Mouse (Mus musculus) cerebellum, postnatal 10 days (tissue): Measurements from ENCODE around the gene Svbp.

Experiments
- DNase-seq, 2 experiments: peaks; one replicate each; pipeline ENCODE4 v3.0.0; 2021; ENCODE audit warnings: mixed read lengths in 2 of 2

The Svbp gene

DNA sequence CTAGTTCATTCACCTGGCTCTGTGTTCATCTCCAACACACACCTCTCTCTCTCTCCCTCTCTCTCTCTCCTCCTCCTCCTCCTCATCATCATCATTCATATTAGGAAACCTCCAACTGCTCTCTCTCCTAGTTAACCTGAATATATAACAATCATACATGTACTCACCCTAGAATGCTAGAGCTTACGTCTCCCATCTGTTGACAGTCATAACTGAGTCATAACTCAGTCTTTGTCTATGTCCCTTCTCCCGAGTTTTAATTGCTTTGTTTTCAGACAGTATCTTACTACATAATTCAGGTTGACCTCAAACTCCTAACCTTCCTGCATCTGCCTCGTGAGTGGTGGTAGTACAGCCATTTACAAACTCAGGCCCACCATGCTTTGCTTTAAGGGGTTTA, 3.8 kb upstream of the Svbp start:
- no peak for DNase-seq

DNA sequence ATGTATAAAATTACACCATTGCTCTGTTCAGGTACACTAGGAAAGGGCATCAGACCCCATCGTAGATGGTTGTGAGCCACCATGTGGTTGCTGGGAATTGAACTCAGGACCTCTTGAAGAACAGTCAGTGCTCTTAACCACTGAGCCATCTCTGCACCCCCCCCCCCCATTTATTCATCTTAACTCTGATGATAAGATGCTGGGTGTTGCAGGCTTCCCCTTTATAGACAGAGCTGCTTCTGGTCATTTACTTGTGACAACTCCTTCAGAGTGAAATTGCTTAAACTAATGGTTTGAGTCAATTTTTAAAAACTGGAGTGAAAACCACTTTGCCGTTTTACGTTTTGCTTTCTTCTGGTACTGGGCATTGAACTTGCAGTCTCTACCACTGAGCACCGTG, 2.3 kb upstream of the Svbp start:
- no peak for DNase-seq

DNA sequence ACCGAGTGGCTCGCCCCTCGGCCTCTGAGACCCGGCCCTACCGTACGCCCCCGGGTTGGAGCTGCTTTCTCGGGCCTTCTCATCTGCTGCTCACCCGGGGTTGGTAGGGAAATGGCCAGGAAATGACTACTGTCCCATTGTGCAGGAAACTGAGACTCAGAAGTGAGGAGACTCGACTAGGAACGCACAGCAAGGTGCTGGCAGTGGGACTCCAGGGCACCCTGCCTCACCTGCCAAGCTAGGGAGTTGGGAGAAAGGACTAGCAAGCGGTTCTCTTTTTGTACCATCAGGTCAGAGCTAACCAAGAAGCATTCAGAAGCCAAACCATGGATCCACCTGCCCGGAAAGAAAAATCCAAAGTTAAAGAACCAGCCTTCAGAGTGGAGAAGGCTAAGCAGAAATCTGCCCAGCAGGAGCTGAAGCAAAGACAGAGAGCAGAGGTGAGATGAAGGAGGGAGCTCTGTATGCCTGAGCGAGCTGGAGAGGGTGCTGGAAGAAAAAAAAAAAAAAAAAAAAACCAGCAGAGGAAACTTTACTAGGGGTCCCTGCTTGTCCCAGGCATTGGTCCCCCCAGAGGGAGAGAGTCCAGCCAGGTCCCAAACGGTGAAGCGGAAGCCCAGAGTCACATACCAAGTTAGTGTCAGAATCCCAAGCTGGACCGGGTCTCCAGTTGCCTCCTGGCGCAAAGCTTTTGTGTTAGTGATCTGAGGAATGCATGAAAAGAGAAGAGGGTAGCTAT, 645 bp downstream of the Svbp start:
- no peak for DNase-seq

DNA sequence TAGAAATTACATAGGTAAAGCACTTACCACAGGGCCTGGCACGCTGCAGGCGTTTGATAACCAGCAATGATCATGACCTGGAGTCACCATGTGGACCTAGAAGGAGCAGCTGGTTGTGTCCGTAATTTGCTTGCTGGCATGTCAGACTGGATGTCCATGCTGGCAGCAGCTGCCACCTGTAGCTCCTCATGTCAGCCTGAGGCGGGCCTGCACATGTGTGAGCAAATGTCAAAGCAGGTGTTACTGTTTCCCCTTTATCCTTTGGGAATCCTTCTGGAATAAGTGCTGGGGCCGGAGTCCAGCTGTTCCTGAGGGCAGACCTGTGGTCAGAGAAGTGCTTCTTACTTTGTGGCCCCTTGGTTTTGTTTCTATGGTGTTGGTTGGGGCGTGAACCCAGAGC, 3.0 kb downstream of the Svbp start:
- peak; percentile 26 to 31 for DNase-seq

DNA sequence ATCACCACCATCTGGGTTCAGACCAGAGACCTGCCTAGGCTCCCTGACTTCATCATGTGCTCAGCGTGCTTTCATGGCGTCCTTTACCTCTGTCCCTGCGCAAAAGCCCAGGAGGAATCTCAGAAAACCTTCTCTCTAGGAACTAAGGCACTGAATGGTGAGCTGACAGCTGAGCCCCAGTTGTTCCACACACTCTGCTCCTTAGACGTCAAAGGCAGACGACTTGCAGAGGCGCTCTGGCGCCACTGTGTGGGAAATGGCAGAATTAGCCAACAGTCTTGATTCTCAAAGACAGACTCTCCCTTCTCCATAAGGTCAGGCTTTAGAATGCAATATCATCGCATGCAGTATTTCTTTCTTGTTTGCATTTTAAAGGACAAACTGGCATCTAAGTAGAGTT, 9.6 kb downstream of the Svbp start:
- DNase-seq, result peak; percentile 72 to 74

DNA sequence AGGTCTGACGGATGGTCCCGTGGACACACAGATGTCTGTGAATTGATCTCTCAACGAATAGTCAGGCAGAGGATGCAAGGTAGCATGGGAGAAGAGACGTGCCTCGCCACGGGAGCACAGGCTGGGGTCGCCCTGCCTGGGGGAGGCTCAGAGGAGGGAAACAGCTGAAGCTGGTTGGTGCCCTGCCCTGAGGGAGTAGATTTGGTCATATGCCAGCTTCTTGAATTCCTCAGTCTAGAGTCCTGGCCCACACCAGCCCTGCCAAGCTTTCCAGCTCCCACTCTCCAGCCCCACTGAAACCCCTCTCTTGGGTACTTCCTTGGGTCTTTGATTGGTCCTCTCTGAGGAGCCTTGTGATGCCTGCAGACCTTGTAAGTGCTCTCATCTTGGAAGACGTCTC, 21.6 kb downstream of the Svbp start:
- no peak for DNase-seq

DNA sequence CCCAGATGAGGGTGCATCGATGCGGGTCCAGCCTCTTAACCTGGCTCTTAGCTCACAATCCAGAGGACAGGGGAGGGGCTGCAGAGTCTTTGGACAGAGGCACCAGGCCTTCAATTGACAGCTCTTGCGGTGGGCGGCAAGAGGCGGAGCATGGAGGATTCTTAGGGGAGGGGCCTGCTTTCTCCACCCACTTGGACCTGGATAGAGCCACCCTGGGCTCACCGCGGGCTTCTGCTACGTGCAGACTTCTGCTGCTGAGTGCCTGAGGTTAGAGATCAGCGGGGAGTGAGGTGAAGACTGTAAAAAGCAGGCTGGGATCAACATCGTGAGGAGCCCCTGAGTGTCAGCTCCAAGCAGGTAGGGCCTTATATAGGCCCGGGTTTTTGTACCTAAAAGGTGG, 23.1 kb downstream of the Svbp start, which contains the start of gene Tmem269:
TSS of gene Tmem269 (minus strand) at position 49 of the 400 bp plus-strand sequence.
- DNase-seq, result no peak

DNA sequence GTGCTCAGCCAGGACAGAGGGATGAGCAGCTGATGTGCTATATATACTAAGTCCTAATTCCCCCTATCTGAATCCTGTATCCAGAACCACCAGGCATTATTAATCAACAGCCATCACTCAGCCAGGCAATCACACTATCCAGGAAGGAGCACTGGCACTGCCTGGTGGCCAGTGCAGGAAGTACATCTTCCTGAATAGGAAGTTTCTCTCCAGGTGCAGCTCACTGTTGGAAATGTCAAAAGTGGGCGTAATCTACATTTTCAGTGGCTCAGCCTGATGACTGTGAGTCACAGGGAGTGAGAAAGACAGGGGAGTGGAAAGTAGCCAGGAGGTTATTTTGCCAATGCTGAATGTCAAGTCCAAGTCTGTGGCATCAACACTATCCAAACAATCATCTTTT, 28.6 kb downstream of the Svbp start:
- DNase-seq, result peak; percentile 39 to 49

DNA sequence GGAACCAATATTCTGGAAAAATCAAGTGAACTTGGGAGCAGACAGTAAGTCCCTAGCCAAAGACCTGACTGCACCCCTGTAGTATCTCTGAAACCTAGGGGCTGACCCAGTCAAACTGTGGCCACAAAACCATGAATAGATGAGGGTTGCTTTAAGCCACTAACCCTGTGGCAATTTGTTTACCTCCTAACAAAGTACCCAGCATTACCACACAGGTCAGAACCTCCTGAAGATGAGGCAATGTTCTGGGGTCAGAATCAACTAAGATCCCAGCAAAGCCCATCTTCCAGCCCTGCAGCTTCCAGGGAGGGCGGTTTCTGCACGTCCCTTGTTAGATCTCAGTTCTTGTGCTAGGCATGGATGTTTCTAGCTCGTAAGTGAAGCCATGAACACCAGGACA, 29.4 kb downstream of the Svbp start:
- no peak for DNase-seq

DNA sequence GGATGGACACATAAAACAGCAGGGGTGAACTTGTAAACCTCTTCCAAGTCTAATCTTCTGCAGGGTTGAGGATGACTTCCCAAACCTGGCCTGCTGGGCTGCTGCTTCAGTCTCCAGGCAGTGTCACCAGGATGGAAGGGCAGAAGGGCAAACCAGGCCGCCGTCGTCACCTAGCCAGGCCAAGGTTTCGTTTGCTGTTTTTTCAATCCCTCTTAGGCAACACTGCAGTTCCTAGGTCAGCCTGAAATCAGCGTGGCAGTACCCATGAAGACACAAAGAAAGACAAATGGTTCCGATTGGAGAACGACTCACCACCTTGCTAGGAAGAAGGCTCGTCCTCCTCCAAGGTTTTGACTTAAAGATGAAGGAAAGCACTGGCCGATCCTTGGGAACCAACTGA, 30.6 kb downstream of the Svbp start:
- DNase-seq, result no peak

DNA sequence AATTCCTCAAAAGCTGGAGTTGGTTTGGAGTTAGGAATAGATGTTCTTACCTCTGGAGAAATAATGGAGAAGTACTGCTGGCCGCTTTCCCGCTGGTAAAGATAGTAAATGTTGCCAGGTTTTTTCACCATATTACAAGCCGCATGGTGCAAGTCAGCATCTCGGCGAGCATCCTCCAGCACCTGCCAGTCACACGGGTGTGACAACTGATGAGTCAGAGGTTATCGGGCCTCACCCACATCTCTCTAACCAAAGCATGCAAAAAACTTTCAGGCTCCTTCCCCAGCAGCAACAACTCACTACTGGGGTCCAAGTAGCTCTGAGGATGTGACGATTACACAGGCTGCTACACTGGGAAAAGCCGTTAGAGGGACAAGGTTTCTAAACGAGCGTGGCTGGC, 31.6 kb downstream of the Svbp start:
- no peak for DNase-seq

DNA sequence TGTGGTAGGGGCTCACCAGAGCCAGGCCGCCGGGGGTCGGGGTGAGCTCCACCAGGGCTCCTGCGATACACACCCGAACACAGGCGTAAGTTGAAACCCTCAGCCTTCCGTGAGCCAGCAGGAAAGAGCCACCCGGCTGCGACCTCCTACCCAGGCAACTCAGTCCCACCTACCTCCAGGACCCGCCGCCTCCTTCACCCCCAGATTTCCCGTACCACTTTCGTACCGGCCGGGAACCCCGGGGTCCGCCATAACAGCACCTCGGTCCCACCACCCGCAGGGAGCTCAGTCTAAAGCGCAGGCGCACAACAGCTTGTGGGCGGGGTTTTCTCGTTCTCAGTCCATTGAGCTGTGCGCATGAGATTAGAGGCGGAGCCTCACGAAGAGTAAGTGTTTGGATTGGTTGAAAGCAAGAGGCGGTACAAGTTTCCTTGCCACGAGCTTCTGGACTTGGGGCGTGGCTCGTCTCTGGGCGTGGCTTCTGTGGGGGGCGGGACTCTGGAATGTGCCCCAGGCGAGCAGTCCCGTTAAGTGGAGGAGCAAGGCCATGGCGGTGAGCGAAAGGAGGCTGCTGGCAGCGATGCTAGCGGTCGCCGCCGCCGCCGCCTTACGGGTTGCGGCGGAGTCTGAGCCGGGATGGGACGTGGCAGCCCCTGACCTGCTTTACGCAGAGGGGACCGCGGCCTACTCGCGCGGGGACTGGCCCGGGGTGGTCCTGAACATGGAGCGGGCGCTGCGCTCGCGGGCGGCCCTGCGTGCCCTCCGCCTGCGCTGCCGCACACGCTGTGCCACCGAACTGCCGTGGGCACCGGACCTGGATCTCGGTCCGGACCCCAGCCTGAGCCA, 37.5 kb downstream of the Svbp start, which contains the start of the genes AU022252 and P3h1:
TSS of gene AU022252 (minus strand) at position 303 of the 846 bp plus-strand sequence.
TSS of gene P3h1 (plus strand) at position 506 of the 846 bp plus-strand sequence.
- DNase-seq, result peak; percentile 99

DNA sequence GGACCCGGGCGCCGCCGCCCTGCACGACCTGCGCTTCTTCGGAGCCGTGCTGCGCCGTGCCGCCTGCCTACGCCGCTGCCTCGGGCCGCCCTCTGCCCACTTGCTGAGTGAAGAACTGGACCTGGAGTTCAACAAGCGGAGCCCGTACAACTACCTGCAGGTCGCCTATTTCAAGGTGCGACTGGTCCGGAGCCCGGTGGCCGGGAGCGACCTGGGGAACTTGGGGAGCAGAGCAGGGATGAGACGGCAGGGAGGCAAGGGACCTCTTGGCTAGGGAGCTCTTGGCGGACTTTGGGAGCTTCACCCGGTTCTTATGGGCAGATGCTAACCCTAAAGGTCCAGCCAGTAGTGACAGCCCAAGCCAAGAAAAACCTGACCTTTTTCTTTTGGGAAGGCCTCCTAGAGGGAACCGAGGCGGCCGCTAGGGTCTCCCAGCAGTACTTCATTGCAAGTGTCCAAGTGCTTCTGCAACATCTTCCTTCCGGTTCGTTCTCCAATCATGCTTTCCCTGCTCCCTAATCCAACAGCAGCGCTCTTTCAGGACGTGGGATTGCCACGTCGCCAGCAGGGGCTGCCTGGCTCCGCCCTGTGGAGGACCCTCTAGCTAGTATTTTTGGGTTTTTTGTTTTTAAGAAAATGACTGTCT, 38.3 kb downstream of the Svbp start:
- peak; percentile 62 to 66 for DNase-seq

DNA sequence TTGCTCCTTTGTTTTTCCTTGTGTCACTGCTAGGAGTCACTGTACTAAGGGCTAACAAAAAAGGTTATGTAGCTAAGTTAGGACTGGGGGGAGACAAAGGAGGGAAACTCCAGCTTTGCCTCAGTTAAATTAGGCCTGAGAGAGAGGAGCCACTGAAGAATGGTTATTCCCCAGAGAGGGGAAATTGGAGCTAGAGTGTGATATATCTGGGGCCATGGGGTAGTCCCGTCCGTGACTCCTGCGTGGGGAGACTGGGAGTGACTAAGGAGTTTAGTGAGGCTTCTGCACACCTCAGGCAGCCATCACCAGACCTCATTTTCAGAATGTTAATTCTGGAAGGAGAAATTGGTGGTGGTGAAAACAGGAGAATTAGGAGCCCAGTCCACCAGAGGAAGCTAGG, 39.2 kb downstream of the Svbp start:
- no peak for DNase-seq

DNA sequence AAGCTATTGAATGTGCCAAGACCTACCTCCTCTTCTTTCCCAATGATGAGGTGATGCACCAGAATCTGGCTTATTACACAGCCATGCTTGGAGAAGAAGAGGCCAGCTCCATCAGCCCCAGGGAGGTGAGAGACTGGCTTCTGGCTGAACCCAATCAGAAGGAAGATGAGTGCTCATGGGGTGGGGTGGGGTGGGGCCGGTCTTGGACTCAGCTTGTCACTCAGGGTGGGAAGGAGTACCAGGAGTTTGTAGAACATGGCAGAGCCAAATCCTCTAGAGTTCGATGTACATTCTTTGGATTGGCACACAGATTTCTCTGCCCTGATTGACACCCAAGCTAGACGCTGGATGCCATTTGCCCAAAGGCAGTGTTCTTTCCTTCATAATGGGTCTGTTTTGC, 43.6 kb downstream of the Svbp start:
- DNase-seq, result no peak

DNA sequence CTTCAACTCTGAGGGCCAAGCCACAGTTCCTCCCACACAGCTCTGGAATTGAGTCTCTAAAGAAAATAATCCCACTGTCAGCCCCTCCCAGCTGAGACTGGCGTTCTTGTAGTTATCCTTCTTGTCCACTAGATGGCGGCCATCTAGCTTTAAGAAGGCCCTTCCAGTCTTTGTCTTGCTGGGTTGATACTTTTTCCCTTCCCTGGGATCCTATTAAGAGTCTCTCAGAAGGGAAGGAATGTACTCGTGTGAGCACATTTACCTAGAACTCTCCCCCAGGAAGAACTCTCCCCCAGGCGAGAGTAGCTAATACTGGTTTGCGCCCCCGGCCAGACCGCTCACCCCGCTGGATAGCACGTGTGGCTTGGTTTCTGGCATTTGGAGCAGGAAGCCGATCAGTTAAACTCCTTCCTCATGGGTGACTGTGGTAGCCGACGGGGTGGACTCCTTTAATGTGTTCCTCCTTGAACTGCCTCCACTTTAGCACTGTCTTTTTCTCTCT, 44.1 kb downstream of the Svbp start:
- peak; percentile 50 to 73 for DNase-seq

DNA sequence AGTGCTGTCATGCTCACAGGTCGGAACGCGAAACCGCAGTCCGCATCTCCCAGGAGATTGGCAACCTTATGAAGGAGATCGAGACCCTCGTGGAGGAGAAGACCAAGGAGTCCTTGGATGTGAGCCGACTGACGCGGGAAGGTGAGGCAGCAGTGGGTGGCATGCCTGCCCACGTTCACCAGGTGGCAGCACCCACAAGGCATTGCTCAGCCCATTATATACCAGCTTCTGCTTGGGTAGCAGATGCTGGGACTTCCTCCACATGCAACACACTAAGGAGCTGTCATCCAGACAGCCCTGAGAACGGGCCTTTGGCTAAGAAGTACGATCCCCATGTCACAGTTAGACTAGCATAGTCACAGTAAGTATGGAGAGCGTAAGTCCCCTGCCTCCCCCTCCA, 46.6 kb downstream of the Svbp start:
- peak; percentile 68 to 71 for DNase-seq

DNA sequence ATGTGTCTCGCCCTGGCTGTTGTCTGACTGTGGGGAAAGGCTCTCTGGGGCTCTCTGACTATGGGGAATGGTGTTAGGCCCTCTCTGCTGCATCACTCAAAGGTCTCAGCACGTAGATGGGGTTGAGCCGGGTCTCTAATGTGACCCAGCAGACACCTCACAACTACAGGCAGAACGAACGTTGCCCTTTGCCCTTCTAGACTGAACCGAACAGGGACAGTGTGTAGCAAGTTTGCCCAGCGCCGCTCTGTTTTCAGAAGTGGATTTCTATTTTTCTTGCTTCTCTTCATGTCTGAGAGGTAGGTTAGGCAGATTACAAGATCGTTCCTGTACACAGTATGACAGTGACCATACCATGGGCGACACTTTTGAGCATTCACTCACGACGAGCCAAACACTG, 47.5 kb downstream of the Svbp start:
- no peak for DNase-seq

DNA sequence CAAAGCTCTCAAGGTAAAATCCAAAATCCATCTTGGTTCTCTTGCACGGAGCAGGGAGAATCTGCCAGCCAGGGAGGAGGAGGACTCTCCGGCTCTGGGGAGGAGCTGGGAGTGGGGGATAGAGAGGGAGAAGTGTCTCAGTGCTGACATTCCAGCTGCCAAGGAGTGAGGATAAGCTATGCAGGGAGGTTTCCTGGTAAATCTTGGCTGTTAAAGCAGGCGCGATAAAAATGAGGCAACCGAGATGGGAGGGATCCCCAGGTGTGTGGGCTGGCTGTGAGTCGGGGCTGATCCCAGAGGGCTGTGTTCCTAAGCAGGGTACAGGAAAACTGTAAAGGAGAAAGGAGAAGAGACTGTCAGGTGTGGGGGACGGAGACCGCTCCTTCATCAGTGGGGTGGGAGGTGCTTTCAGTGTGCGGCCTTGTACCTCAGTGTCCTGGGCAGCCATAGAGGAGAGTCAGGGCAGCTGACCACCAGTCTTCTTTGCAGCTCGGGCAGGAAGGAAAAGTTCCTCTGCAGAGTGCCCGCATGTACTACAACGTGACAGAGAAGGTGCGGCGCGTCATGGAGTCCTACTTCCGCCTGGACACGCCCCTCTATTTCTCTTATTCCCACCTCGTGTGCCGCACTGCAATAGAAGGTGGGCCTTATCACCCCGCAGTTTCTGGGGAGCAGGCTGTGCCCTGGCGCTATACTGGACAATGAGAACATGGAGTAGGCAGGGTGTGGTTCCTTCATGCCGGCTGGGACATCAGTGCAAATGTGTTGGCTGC, 49.5 kb downstream of the Svbp start:
- DNase-seq, result no peak

DNA sequence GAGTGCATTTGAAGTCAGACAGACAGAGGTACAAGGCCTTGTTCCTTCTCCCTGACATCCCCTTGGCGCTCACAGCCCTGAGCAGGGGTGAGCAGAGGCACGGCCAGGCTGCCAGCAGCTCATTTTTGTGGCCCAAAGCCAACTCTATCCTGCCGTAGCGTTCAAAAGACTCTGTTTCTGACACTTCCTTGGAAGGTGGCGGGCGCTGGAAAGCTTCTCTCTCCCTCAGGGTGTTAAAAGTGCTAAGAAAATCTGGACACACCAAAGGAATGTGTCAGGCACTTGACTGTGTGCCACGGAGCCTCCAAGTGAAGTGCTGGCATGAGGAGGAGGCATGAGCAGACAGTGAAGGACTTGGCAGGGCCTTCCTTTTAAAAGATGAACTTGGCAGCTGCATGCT, 50.5 kb downstream of the Svbp start:
- DNase-seq, result peak; percentile 68 to 69

DNA sequence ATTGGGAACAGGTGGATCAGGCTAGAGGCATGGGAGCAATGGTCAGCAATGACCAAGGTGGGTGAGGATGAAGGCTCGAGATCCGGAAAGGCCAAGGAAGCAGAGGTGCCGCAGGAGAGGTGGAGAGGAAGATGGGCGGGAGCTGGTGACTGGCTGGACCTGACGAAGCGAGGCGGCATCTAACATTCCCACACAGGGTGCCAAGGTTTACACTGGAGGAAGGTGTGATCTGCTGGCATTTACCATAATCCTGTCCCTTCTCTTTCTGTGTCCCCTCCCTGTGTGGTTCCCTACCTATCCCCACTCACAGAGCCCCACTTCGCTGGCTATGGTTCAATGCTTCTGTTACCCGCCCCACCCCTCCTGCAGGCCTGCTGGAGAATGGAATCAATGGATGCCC, 50.9 kb downstream of the Svbp start:
- no peak for DNase-seq

DNA sequence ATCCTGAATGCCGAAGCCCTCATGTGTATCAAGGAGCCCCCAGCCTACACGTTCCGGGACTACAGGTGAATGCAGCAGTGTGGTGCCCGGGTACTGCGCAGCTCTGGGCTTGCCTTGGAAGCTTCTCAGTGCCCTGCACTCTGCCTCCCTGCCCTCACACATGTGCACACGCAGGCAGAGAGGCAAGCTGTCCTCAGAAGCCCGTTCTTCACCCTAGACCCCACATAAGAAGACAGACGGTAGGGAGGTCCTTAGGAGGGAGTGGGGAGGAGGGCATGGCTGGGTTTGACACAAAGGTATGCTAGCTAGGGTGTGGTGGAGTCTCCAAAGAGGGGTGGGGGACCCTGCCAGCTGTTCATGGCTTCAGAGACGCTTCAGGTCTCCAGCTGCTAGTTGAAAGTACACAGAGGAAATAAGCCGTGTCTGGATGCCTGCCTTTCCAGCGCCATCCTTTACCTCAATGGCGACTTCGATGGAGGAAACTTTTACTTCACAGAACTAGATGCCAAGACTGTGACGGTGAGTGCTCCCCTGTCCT, 51.7 kb downstream of the Svbp start:
- no peak for DNase-seq
